Mouse (Mus musculus) midbrain, embryonic 12.5 days (tissue): Measurements from ENCODE around the gene Rbm25. TPM values are rescaled to one million over a fixed set of nuclear protein-coding genes. Genes with fewer than 3 reads are reported as not detected.

ENCODE experiments used
- polyA plus RNA-seq: library from polyadenylated mRNA; unstranded; fragments of >200 nt; fragmentation: Nextera tagmentation; extraction: Ambion mirVana; gene quantifications from 2 replicates; pipeline ENCODE4 v1.2.1, GENCODE M21; 2016

Gene Rbm25
- polyA plus RNA-seq, 1 experiment from 2014 or later = 295 TPM

Other genes with a start within 250 kb of the Rbm25 start
- 17.4 and 19.3 TPM in 2 replicates for gene Dpf3, start 143.5 kb upstream of the Rbm25 start, polyA plus RNA-seq
- 27.4 and 30.5 TPM in 2 replicates for gene Dcaf4, start 110.8 kb upstream of the Rbm25 start, polyA plus RNA-seq
- gene Zfyve1, start 34.0 kb upstream of the Rbm25 start, polyA plus RNA-seq = 35.2 and 37.0 TPM in 2 replicates
- gene Psen1, start 56.9 kb downstream of the Rbm25 start, polyA plus RNA-seq = 73.1 and 73.6 TPM in 2 replicates
- 0.05 and 0.07 TPM in 2 replicates for gene Papln, start 132.4 kb downstream of the Rbm25 start, polyA plus RNA-seq